Mouse (Mus musculus) C2C12 (cell line): ENCODE results near the gene Cisd3.

Experiments used
- CTCF ChIP-seq: IDR thresholded peaks from one replicate; pipeline ENCODE4 v1.5.1; 2011; ENCODE audit not compliant: control insufficient read depth, insufficient read depth, insufficient read length
- FOSL1 ChIP-seq: IDR thresholded peaks from one replicate; pipeline ENCODE4 v1.8.0; 2011; ENCODE audit warnings: mild to moderate bottlenecking, low read length; ENCODE audit not compliant: poor library complexity, insufficient read depth, severe bottlenecking
- MAX ChIP-seq: IDR thresholded peaks from one replicate; pipeline ENCODE4 v1.6.1; 2011; ENCODE audit warnings: mild to moderate bottlenecking, control low read depth

DNA sequence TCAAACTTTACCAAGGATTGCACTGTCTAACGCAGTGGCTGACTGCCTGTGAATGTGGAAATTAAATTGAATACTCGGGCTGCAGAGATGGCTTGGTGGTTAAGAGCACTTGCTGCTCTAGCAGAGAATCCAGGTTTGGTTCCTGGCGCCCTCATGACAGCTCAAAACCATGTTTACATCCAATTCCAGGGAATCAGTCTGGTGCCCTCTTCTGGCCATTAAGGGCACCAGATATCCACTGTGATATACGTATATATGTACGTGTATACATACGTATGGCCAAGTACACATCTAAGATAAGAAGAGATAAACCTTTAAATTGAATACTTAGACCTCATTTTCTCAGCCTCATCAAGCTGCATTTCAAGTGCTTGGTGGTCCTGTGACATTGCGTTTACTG is 19.4 kb upstream of the Cisd3 start:
- TF ChIP-seq FOSL1 (no peak), MAX (no peak), CTCF (no peak)
